Mouse (Mus musculus): Measurements from ENCODE around the gene Gm20825. TPM values are rescaled to one million over a fixed set of nuclear protein-coding genes. Genes with fewer than 3 reads are reported as not detected.

The Gm20825 gene
- polyA plus RNA-seq (2012; rRNA removed), result not detected in 2 replicates

DNA sequence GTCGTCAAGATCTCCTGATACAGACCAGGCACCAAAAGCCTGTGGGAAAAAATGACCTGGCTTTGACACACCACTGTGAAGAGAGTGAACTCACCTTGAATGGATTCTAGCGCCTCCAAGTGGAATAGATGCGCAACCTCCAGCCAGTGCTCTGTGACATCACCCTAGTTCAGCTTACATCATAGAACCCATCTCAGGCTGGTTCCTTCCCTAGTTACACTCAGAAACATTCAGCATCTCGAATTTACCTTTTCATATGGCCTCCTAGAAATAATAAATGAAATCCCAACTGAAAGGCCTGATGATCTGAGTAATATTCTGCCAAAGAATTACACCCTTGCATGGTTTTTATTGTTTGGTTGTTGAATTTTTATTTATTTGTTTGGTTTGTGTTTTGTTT is at the start of gene Gm20825:
Gene Gm20825, minus strand, starts transcription at position 101 of the 400 bp plus-strand sequence.

Other genes starting within 250 kb of the Gm20825 start
- gene Gm29049, start 74.3 kb downstream of the Gm20825 start, polyA plus RNA-seq (2012; rRNA removed), result not detected in 2 replicates
- gene Gm20824, start 186.4 kb upstream of the Gm20825 start, polyA plus RNA-seq (2012; rRNA removed), result not detected in 2 replicates